Mouse (Mus musculus) embryonic fibroblast, embryonic 13.5 days (primary cell): ENCODE data around the gene Snx10. TPM values are rescaled to one million over a fixed set of nuclear protein-coding genes. Genes with fewer than 3 reads are reported as not detected.

Experiments
- H3K27ac ChIP-seq: 2 replicates; pipeline ENCODE4 v1.5.1; 2012; ENCODE audit warnings: low read length, control low read depth, inconsistent platforms; ENCODE audit not compliant: insufficient read depth
- H3K4me1 ChIP-seq: 2 replicates; pipeline ENCODE4 v1.6.1; 2011; ENCODE audit warnings: low read length; ENCODE audit not compliant: control insufficient read depth, insufficient read depth
- H3K4me3 ChIP-seq: 2 replicates; pipeline ENCODE4 v1.5.1; 2011; ENCODE audit warnings: mild to moderate bottlenecking, control low read depth, low read length; ENCODE audit not compliant: insufficient read depth
- CTCF ChIP-seq: IDR thresholded peaks from 2 replicates; pipeline ENCODE4 v1.5.1; 2011; ENCODE audit warnings: mild to moderate bottlenecking, control low read depth, low read length, moderate library complexity, borderline replicate concordance; ENCODE audit not compliant: insufficient read depth
- POLR2A ChIP-seq: IDR thresholded peaks from 2 replicates; pipeline ENCODE4 v1.6.1; 2011; ENCODE audit warnings: low read depth, mild to moderate bottlenecking, control low read depth, low read length, moderate library complexity
- polyA plus RNA-seq: library from polyadenylated mRNA; stranded (reverse); fragments of >200 nt; gene quantifications from 2 replicates; pipeline ENCODE4 v1.2.4, GENCODE M21; 2011; ENCODE audit warnings: low read depth; ENCODE audit not compliant: missing spikeins, insufficient read length

The Snx10 gene
- polyA plus RNA-seq, 1 experiment = 27.5 TPM

DNA sequence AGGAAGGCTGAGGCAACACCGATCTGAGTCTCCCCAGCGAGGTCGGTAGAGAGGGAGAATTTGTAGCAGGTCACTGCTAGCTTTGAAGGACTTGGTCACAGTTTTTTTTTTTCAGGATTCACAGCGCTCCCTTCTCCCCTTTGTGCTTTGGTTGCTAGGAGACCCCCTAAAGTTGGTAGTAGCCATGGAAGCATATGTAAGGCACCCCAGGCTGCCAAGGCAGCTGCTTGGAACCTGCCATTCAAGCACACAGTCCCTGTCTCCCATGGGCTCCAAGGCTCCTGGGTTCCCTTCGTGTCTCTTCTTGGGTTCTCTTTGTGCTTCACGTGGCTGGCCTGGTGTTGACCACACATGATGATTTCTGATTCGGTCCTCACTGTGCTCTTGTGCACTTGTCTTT is 5.8 kb downstream of the Snx10 start:
- H3K4me1 ChIP-seq = peaks cover 5% of the 10 kb centered on the region
- TF ChIP-seq CTCF (no peak), POLR2A (no peak)
- H3K27ac ChIP-seq = no peak overlapping the region
- no peak overlapping the region for H3K4me3 ChIP-seq

DNA sequence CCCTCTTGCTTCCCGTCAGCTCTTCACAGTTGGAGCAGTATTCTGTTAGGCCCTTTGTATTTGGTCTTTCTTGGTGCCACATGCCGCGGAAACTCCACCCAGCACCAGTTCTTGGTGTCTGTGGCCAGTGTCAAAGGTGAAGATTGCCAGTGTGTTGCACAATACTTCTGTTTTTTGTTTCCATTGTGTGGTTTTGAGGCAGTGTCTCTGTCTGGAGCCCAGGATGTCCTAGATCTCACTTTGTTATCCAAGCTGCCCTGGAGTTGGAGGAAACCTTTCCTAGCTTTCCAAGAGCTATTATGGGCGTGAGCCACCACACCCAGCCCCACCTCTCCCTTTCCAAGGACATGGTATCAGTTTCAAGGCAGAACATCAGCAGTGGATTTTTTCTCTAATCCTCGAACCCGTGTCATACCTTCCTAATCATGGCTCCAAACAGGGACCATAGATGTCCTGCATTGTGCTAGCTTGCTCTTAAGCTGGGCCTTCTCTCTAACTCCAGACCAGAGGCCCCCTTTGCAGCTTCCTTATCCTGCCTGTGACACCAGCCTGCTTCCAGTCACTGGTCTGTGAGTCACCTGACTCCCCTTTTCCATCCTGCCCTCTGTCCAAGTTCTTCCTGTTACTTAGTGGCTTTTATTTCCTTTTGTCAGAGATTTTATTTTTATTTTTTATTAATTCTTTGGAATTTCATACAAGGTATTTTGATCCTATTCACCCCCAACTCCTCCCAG is 9.9 kb downstream of the Snx10 start:
- H3K4me1 ChIP-seq = no peaks in the 10 kb centered on the region
- H3K27ac ChIP-seq = no peak overlapping the region
- TF ChIP-seq CTCF (no peak), POLR2A (no peak)
- H3K4me3 ChIP-seq = no peak overlapping the region

DNA sequence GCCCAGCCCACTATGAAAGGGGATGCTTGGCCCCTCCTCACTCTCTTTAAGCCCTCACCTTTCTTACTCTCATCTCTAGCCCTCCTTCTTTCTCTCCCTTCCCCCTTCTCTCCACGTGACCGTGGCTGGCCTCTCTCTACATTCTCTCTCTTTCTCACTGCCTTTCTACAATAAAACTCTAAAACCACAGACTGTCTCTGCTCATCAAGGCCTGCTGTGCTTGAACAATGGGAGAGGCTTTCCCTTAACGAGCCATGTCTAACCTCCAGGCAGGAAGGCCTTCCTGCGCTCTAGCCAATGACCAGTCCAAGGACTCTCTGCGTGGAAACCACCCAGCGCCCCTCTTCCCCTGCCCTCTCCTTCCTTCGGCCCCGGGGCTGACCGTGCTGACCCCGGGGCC is 11.9 kb downstream of the Snx10 start:
- H3K27ac ChIP-seq = no peak overlapping the region
- TF ChIP-seq POLR2A (no peak), CTCF (no peak)
- H3K4me1 ChIP-seq = no peaks in the 10 kb centered on the region
- H3K4me3 ChIP-seq = no peak overlapping the region

DNA sequence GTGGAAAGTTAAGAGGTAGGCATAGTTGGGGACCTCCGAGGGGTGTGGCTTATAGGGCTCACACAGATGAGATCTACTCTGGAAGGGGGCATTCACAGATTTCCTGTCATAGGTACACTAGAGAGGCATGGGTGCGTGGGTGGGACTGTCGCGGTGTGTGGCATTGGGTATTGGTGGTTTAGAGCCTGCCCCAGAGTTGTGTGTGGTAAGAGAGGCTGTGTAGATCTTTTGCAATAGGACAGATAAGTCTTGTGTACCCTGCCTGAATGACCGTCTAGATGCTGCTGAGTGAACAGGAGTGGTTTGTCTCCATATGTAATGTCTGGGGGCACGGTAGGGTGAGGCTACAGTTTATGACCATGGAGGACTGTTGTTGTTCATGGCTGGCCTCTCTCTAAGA is 16.8 kb downstream of the Snx10 start:
- no peak overlapping the region for H3K4me3 ChIP-seq
- no peak overlapping the region for H3K27ac ChIP-seq
- TF ChIP-seq POLR2A = no peak
- no peak for TF ChIP-seq CTCF
- 0 out of 2 replicates have a peak, but pooled peaks cover 3% of the 10 kb centered on the region for H3K4me1 ChIP-seq

DNA sequence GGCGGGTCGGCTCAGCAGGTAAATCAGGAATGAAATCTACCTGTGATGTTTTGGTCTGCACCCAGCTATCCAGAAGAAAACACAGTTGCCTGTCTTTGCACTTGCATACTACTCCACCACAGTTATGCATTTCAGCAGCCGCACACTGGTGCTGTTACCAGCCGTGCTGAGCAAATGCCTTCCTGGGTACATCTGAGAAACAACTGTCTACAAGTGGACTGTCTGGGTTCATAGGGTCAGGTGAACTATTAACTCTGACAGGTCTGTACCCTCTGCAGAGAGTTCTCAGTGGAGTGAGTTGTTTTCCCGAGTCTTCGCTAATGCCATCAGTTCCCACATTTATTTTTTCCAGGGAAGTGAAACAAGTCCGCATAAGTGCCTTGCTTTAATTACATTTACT is 17.7 kb downstream of the Snx10 start:
- Histone ChIP-seq H3K27ac (no peak overlapping the region), H3K4me3 (no peak overlapping the region), H3K4me1 (peaks cover 4% of the 10 kb centered on the region; the same call in 1 of the 2 replicates)
- TF ChIP-seq POLR2A = no peak
- no peak for TF ChIP-seq CTCF

DNA sequence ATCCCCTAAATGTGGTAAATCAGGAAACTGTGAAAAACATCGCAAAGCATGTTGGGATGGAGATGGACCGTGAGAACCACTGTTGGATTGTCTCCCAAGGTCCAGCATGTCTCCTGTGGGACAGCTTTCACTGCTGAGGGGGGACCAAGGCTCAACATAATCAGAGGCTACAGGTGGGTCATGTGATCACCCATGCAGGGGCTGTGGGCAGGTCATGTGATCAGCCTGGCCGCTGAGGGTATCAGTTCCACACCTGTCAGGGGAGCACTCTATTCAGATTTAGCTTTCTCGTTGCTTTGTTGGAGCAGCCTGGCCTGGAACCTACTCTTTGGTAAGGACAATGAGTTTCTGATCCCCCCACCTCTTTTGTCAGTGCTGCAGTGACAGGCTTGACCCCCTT is 18.4 kb downstream of the Snx10 start:
- H3K4me1 ChIP-seq = peaks cover 4% of the 10 kb centered on the region; the same call in 1 of the 2 replicates
- H3K27ac ChIP-seq = no peak overlapping the region
- no peak overlapping the region for H3K4me3 ChIP-seq
- TF ChIP-seq POLR2A = no peak
- TF ChIP-seq CTCF = no peak

DNA sequence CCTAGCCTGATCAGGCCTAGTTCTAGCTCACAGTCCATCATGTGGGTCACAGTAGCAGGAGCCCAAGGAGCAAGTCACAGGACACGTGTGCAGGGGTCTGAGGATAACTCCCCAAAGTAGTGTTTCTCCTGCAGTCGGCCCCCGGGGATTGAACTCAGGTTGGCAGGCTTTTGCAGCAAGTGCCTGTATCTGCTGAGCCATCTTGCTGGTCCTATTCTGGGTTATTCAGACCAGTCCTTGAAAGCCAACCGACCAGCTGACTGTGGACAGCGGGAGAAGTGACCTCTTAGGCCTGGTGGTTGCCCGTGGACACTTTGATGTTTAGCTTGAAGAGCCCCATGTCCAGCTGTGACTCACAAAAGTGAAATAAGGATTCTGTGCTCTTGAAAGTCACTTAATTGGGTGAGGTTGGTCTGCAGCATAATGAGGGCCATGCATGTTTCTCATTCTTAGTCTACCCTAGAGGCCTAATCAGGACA is 20.0 kb downstream of the Snx10 start:
- H3K4me1 ChIP-seq = peaks cover 4% of the 10 kb centered on the region; the same call in 1 of the 2 replicates
- no peak for TF ChIP-seq POLR2A
- no peak for TF ChIP-seq CTCF
- no peak overlapping the region for H3K4me3 ChIP-seq
- H3K27ac ChIP-seq = 0 out of 2 replicates have a peak overlapping the region, but pooled peaks have one; percentile 36

DNA sequence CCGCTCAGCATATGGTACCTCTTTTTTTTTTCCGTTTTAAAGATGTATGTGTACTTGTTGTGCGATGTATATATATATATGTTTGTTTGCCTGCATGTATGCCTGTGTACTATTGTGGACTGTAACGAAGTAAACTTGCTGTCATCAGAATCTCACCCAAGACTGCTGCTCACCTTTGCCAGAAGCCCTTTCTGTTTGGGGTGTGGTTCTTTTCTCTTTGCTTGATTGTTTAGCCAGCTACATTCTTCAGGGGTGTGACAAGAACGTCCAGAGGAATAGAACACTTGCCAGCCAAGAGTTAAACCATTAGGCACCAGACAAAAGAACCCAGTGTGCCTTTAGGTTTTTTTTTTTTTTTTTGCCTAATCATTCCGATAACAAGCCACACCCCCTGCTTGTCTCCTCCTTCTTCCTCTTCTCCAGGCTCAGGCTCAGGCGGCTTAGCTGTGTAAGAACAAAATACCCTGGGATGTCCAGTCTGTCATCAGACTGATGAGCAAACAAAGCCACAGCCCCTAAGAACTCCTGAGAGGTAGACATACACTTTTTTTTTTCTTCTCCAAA is 20.5 kb downstream of the Snx10 start:
- peaks cover 4% of the 10 kb centered on the region; the same call in 1 of the 2 replicates for H3K4me1 ChIP-seq
- TF ChIP-seq POLR2A (peak; percentile 44; the same call in 1 of the 2 replicates), CTCF (no peak)
- peak overlapping the region; percentile 36; the same call in 1 of the 2 replicates for H3K27ac ChIP-seq
- no peak overlapping the region for H3K4me3 ChIP-seq

DNA sequence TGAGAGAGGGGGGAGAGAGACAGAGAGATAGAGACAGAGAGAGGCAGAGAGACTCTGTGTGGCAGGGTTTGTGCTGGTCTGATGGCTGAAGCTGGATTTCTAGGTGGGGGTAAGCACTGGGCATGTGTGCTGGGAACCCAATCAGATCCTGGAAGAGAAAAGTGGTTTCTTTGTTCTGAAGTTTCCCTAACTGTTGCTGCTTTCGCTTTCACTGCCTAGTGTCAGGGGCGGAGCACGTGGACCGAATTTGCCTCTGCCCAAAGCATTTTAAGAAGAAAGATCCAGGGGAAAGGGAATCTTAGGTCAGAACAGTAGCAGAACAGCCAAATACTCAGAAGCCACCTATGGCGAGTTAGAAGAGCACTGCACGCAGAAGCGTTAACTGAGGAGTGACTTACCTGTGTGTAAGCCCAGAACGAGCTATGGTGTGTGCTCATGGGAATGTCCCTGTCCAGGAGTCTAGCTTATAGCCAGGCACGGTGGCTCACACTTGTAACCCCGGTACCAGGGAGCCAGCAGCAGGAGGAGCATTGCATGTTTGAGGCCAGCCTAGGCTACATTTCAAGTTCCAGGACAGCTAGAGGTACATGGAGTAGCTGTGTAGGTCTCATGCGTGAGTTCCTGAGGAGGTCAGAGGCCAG is 21.6 kb downstream of the Snx10 start:
- peak overlapping the region; percentile 39 for H3K27ac ChIP-seq
- TF ChIP-seq POLR2A = no peak; the same call in 1 of the 2 replicates
- no peak for TF ChIP-seq CTCF
- H3K4me1 ChIP-seq = peaks cover 4% of the 10 kb centered on the region; the same call in 1 of the 2 replicates
- no peak overlapping the region for H3K4me3 ChIP-seq

DNA sequence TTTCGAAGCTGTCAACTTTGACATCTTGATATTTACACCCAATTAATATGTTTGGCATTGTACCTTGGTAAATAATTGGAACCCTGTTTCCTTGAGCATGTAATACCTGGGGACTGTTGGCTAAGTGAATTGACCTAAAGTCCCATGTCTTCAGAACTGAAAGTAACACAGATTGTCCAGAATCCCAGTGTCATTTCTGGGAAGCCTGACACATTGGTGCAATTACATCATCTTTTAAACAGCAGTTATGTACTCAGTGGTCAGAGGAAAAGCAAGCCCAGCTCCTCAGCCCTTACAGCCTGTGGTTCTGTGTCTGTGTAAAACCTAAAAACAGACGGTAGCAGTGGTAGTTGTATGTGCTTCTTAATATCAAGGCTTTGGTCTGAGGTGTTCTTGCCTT is 22.4 kb downstream of the Snx10 start:
- Histone ChIP-seq H3K4me3 (no peak overlapping the region), H3K27ac (no peak overlapping the region), H3K4me1 (peaks cover 4% of the 10 kb centered on the region; the same call in 1 of the 2 replicates)
- TF ChIP-seq CTCF (no peak), POLR2A (no peak)
